Mouse (Mus musculus) MEL (cell line): ENCODE data around the gene Sowaha. TPM values are rescaled to one million over a fixed set of nuclear protein-coding genes. Genes with fewer than 3 reads are reported as not detected.

Experiments
- DNase-seq: peaks from one replicate; pipeline ENCODE4 v3.0.0; 2011; ENCODE audit warnings: low read depth, low spot score
- H3K27ac ChIP-seq: 2 replicates; pipeline ENCODE4 v1.5.1; 2012; ENCODE audit warnings: low read depth, mild to moderate bottlenecking, control low read depth, low read length, moderate library complexity; ENCODE audit not compliant: control insufficient read depth
- H3K27me3 ChIP-seq, 2 experiments: fragments of 150-350 bp in 1 of 2; sonication (generic) in 1 of 2; 2 replicates each; pipeline ENCODE4 v1.6.1; 2012; ENCODE audit warnings: low read length in 2 of 2, mild to moderate bottlenecking in 2 of 2, improper control_type of control experiment in 1 of 2, moderate library complexity in 1 of 2; ENCODE audit not compliant: insufficient read depth in 2 of 2, control insufficient read depth in 1 of 2
- H3K36me3 ChIP-seq, 2 experiments: 2 replicates each; pipeline ENCODE4 v1.6.1; 2012 to 2014; ENCODE audit warnings: low read length in 2 of 2, improper control_type of control experiment in 1 of 2, inconsistent platforms in 1 of 2, mild to moderate bottlenecking in 1 of 2; ENCODE audit not compliant: insufficient read depth in 2 of 2, control insufficient read depth in 1 of 2
- H3K4me1 ChIP-seq, 2 experiments: fragments of 150-350 bp in 1 of 2; sonication (generic) in 1 of 2; 2 replicates each; pipeline ENCODE4 v1.6.1; 2012; ENCODE audit warnings: low read length in 2 of 2, improper control_type of control experiment in 1 of 2, mild to moderate bottlenecking in 1 of 2; ENCODE audit not compliant: insufficient read depth in 2 of 2, control insufficient read depth in 1 of 2
- H3K4me3 ChIP-seq, 2 experiments: fragments of 150-350 bp in 1 of 2; sonication (generic) in 1 of 2; 2 replicates each; pipeline ENCODE4 v1.5.1; 2012; ENCODE audit warnings: low read depth in 2 of 2, low read length in 2 of 2, mild to moderate bottlenecking in 2 of 2, moderate library complexity in 2 of 2, control low read depth in 1 of 2, improper control_type of control experiment in 1 of 2; ENCODE audit not compliant: control insufficient read depth in 1 of 2, insufficient read depth in 1 of 2
- H3K79me2 ChIP-seq: 2 replicates; pipeline ENCODE4 v1.6.1; 2012; ENCODE audit warnings: mild to moderate bottlenecking, low read length, moderate library complexity; ENCODE audit not compliant: control insufficient read depth, poor library complexity, insufficient read depth
- H3K9ac ChIP-seq: 2 replicates; pipeline ENCODE4 v1.6.1; 2012; ENCODE audit warnings: low read depth, mild to moderate bottlenecking, control low read depth, low read length, moderate library complexity; ENCODE audit not compliant: control insufficient read depth, poor library complexity, severe bottlenecking
- H3K9me3 ChIP-seq: fragments of 150-350 bp; sonication (generic); replicated peaks from 2 replicates; pipeline ENCODE4 v1.6.1; 2012; ENCODE audit warnings: mild to moderate bottlenecking, low read length, improper control_type of control experiment, moderate library complexity; ENCODE audit not compliant: insufficient read depth
- BHLHE40 ChIP-seq: IDR thresholded peaks from 2 replicates; pipeline ENCODE4 v1.6.1; 2012; ENCODE audit warnings: low read depth, mild to moderate bottlenecking, inconsistent platforms, low read length, improper control_type of control experiment, borderline replicate concordance
- CHD1 ChIP-seq: IDR thresholded peaks from 2 replicates; pipeline ENCODE4 v1.6.1; 2012; ENCODE audit warnings: low read depth, mild to moderate bottlenecking, inconsistent platforms, low read length, improper control_type of control experiment
- CTCF ChIP-seq, 3 experiments: IDR thresholded peaks in 2 of 3; conservative IDR thresholded peaks in 1 of 3; 2 replicates each; pipeline ENCODE4 v1.5.1; 2011 to 2012; ENCODE audit warnings: low read length in 3 of 3, low read depth in 2 of 3, mild to moderate bottlenecking in 2 of 3, improper control_type of control experiment in 1 of 3, inconsistent platforms in 1 of 3, mixed read lengths in 1 of 3, moderate library complexity in 1 of 3; ENCODE audit not compliant: control insufficient read depth in 1 of 3, insufficient read depth in 1 of 3, poor library complexity in 1 of 3, severe bottlenecking in 1 of 3
- E2F4 ChIP-seq: IDR thresholded peaks from 2 replicates; pipeline ENCODE4 v1.6.1; 2011; ENCODE audit warnings: low read depth, low read length, improper control_type of control experiment, borderline replicate concordance
- ELF1 ChIP-seq: IDR thresholded peaks from 2 replicates; pipeline ENCODE4 v1.6.1; 2014; ENCODE audit warnings: low read depth, mild to moderate bottlenecking, inconsistent platforms, low read length, improper control_type of control experiment, moderate library complexity
- EP300 ChIP-seq, 2 experiments: IDR thresholded peaks; 2 replicates each; pipeline ENCODE4 v1.6.1; 2011; ENCODE audit warnings: improper control_type of control experiment in 2 of 2, low read length in 2 of 2, low read depth in 1 of 2, mild to moderate bottlenecking in 1 of 2
- ETS1 ChIP-seq: IDR thresholded peaks from 2 replicates; pipeline ENCODE4 v1.6.1; 2012; ENCODE audit warnings: low read depth, mild to moderate bottlenecking, inconsistent platforms, low read length, improper control_type of control experiment, moderate library complexity
- GABPA ChIP-seq: IDR thresholded peaks from 2 replicates; pipeline ENCODE4 v1.6.1; 2012; ENCODE audit warnings: low read depth, mild to moderate bottlenecking, inconsistent platforms, low read length, improper control_type of control experiment, moderate library complexity
- GATA1 ChIP-seq: IDR thresholded peaks from 2 replicates; pipeline ENCODE4 v1.6.1; 2011; ENCODE audit warnings: low read depth, low read length, improper control_type of control experiment
- HCFC1 ChIP-seq: IDR thresholded peaks from 2 replicates; pipeline ENCODE4 v1.6.1; 2012; ENCODE audit warnings: low read depth, mild to moderate bottlenecking, inconsistent platforms, low read length, improper control_type of control experiment, moderate library complexity
- JUND ChIP-seq: IDR thresholded peaks from 2 replicates; pipeline ENCODE4 v1.6.1; 2011; ENCODE audit warnings: low read depth, mild to moderate bottlenecking, improper control_type of control experiment, low read length
- MAFK ChIP-seq: IDR thresholded peaks from 2 replicates; pipeline ENCODE4 v1.6.1; 2011; ENCODE audit warnings: low read depth, mild to moderate bottlenecking, low read length, improper control_type of control experiment, borderline replicate concordance
- MAX ChIP-seq: IDR thresholded peaks from 2 replicates; pipeline ENCODE4 v1.6.1; 2011; ENCODE audit warnings: low read length, improper control_type of control experiment
- MAZ ChIP-seq: IDR thresholded peaks from 2 replicates; pipeline ENCODE4 v1.6.1; 2012; ENCODE audit warnings: low read depth, mild to moderate bottlenecking, inconsistent platforms, low read length, improper control_type of control experiment
- MEF2A ChIP-seq: IDR thresholded peaks from 2 replicates; pipeline ENCODE4 v1.6.1; 2014; ENCODE audit warnings: low read depth, mild to moderate bottlenecking, inconsistent platforms, low read length, improper control_type of control experiment; ENCODE audit not compliant: poor library complexity, insufficient replicate concordance, severe bottlenecking; ENCODE audit errors: extremely low read depth
- MXI1 ChIP-seq: IDR thresholded peaks from 2 replicates; pipeline ENCODE4 v1.6.1; 2011; ENCODE audit warnings: mild to moderate bottlenecking, low read depth, low read length, improper control_type of control experiment
- MYB ChIP-seq: IDR thresholded peaks from 2 replicates; pipeline ENCODE4 v1.6.1; 2011; ENCODE audit warnings: mild to moderate bottlenecking, low read depth, low read length, improper control_type of control experiment
- NRF1 ChIP-seq: IDR thresholded peaks from 2 replicates; pipeline ENCODE4 v1.6.1; 2014; ENCODE audit warnings: low read depth, mild to moderate bottlenecking, inconsistent platforms, low read length, improper control_type of control experiment, moderate library complexity; ENCODE audit not compliant: poor library complexity, insufficient read depth, severe bottlenecking
- POLR2A ChIP-seq, 2 experiments: IDR thresholded peaks; 2 replicates each; pipeline ENCODE4 v1.6.1; 2011 to 2012; ENCODE audit warnings: low read length in 2 of 2, mild to moderate bottlenecking in 2 of 2, control low read depth in 1 of 2, improper control_type of control experiment in 1 of 2, low read depth in 1 of 2, moderate library complexity in 1 of 2; ENCODE audit not compliant: control insufficient read depth in 1 of 2, insufficient read depth in 1 of 2, poor library complexity in 1 of 2
- POLR2AphosphoS2 ChIP-seq: IDR thresholded peaks from 2 replicates; pipeline ENCODE4 v1.6.1; 2011; ENCODE audit warnings: low read length, improper control_type of control experiment
- POLR2AphosphoS5 ChIP-seq: IDR thresholded peaks from 2 replicates; pipeline ENCODE4 v1.6.1; 2012; ENCODE audit warnings: low read depth, borderline replicate concordance, mild to moderate bottlenecking, inconsistent platforms, low read length, moderate library complexity, mixed read lengths
- RAD21 ChIP-seq: IDR thresholded peaks from 2 replicates; pipeline ENCODE4 v1.6.1; 2011; ENCODE audit warnings: mild to moderate bottlenecking, low read depth, low read length, improper control_type of control experiment
- RCOR1 ChIP-seq: IDR thresholded peaks from 2 replicates; pipeline ENCODE4 v1.6.1; 2012; ENCODE audit warnings: low read depth, mild to moderate bottlenecking, inconsistent platforms, low read length, improper control_type of control experiment
- SIN3A ChIP-seq: IDR thresholded peaks from 2 replicates; pipeline ENCODE4 v1.6.1; 2012; ENCODE audit warnings: low read length, improper control_type of control experiment, inconsistent platforms
- SMC3 ChIP-seq: IDR thresholded peaks from 2 replicates; pipeline ENCODE4 v1.6.1; 2011; ENCODE audit warnings: low read depth, low read length, improper control_type of control experiment
- TAL1 ChIP-seq: IDR thresholded peaks from 2 replicates; pipeline ENCODE4 v1.6.1; 2012; ENCODE audit warnings: mild to moderate bottlenecking, inconsistent platforms, low read length, moderate library complexity, mixed read lengths
- TBP ChIP-seq: IDR thresholded peaks from 2 replicates; pipeline ENCODE4 v1.8.0; 2011; ENCODE audit warnings: low read depth, low read length, improper control_type of control experiment
- TCF12 ChIP-seq: IDR thresholded peaks from 2 replicates; pipeline ENCODE4 v1.6.1; 2014; ENCODE audit warnings: low read depth, mild to moderate bottlenecking, inconsistent platforms, low read length, improper control_type of control experiment, moderate library complexity
- UBTF ChIP-seq: IDR thresholded peaks from 2 replicates; pipeline ENCODE4 v1.6.1; 2012; ENCODE audit warnings: low read depth, mild to moderate bottlenecking, inconsistent platforms, low read length, improper control_type of control experiment, moderate library complexity, borderline replicate concordance; ENCODE audit not compliant: insufficient read depth
- USF1 ChIP-seq: IDR thresholded peaks from 2 replicates; pipeline ENCODE4 v1.6.1; 2014; ENCODE audit warnings: low read depth, mild to moderate bottlenecking, inconsistent platforms, low read length, improper control_type of control experiment, moderate library complexity
- USF2 ChIP-seq, 2 experiments: IDR thresholded peaks; 2 replicates each; pipeline ENCODE4 v1.6.1; 2011 to 2012; ENCODE audit warnings: improper control_type of control experiment in 2 of 2, low read length in 2 of 2, borderline replicate concordance in 1 of 2, inconsistent platforms in 1 of 2, low read depth in 1 of 2, mild to moderate bottlenecking in 1 of 2; ENCODE audit not compliant: insufficient read depth in 1 of 2
- ZC3H11A ChIP-seq: IDR thresholded peaks from 2 replicates; pipeline ENCODE4 v1.6.1; 2012; ENCODE audit warnings: low read depth, mild to moderate bottlenecking, inconsistent platforms, low read length, improper control_type of control experiment
- ZKSCAN1 ChIP-seq: IDR thresholded peaks from 2 replicates; pipeline ENCODE4 v1.6.1; 2012; ENCODE audit warnings: low read depth, mild to moderate bottlenecking, inconsistent platforms, low read length, improper control_type of control experiment, moderate library complexity
- ZMIZ1 ChIP-seq: IDR thresholded peaks from 2 replicates; pipeline ENCODE4 v1.6.1; 2012; ENCODE audit warnings: low read depth, mild to moderate bottlenecking, inconsistent platforms, low read length, improper control_type of control experiment, moderate library complexity
- ZNF384 ChIP-seq: IDR thresholded peaks from 2 replicates; pipeline ENCODE4 v1.6.1; 2012; ENCODE audit warnings: low read depth, mild to moderate bottlenecking, inconsistent platforms, low read length, improper control_type of control experiment
- polyA plus RNA-seq, 2 experiments: library from polyadenylated mRNA; stranded (reverse) in 1 of 2; unstranded in 1 of 2; fragments of >175 nt in 1 of 2; fragments of >200 nt in 1 of 2; gene quantifications; 2 replicates each; pipeline versions ENCODE4 v1.2.1 to v1.2.4; 2012; ENCODE audit warnings: low replicate concordance in 2 of 2, low read depth in 1 of 2; ENCODE audit not compliant: insufficient read length in 2 of 2, insufficient read depth in 1 of 2, missing spikeins in 1 of 2
- total RNA-seq: library from RNA; depleted of rRNA; stranded (reverse); fragments of 300-350 nt; gene quantifications from 2 replicates; pipeline ENCODE4 v1.2.3, GENCODE M21; 2012

Gene Sowaha
- total and polyA plus RNA-seq, 3 experiments: not detected

DNA sequence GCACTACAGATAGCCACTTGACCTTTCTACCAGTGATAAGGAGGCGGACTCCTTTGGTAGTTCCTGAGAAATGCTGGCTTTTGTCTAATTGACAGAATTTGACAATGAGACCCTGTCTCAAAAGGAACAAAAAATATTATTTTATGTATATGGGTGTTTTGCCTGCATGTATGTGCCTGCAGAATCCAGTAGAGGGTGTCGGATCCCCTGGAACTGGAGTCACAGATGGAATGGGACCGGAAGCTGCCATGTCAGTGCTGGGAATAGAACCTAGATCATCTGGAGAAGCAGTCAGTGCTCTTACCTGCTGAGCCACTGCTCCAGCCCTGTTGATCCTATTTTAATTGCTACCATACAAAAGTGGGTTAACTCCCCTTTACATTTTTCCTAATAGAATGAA lies 7.4 kb downstream of the Sowaha start:
- no peak for TF ChIP-seq POLR2AphosphoS2
- no peak for TF ChIP-seq GABPA
- no peak for TF ChIP-seq HCFC1
- TF ChIP-seq ETS1: no peak
- no peak for TF ChIP-seq TBP
- no peak for TF ChIP-seq MXI1
- no peak for TF ChIP-seq EP300 (IDR thresholded peaks at IDR 0.05; ENCODE audit: low read depth in 1 of 2, low read length in 2 of 2)
- TF ChIP-seq BHLHE40: no peak
- TF ChIP-seq RAD21: peak; percentile 63
- no peak for TF ChIP-seq TAL1
- no peak for TF ChIP-seq MAFK
- peak; percentile 42 to 65 (median 52) for TF ChIP-seq CTCF (IDR thresholded peaks at IDR 0.05 in 2 of 3, conservative IDR thresholded peaks at IDR 0.05 in 1 of 3; ENCODE audit: control insufficient read depth in 1 of 3, insufficient read depth in 1 of 3, low read depth in 2 of 3, low read length in 3 of 3, poor library complexity in 1 of 3, severe bottlenecking in 1 of 3)
- TF ChIP-seq MAZ: no peak
- TF ChIP-seq UBTF: no peak
- TF ChIP-seq ZC3H11A: peak; percentile 71
- TF ChIP-seq SIN3A: no peak
- no peak for TF ChIP-seq TCF12
- no peak for TF ChIP-seq MYB
- TF ChIP-seq POLR2A (IDR thresholded peaks at IDR 0.05; ENCODE audit: control insufficient read depth in 1 of 2, insufficient read depth in 1 of 2, low read depth in 1 of 2, low read length in 2 of 2, poor library complexity in 1 of 2): no peak
- TF ChIP-seq ZMIZ1: no peak
- TF ChIP-seq RCOR1: no peak
- TF ChIP-seq JUND: no peak
- TF ChIP-seq USF1: no peak
- TF ChIP-seq ZKSCAN1: no peak
- no peak for TF ChIP-seq NRF1
- TF ChIP-seq ELF1: no peak
- TF ChIP-seq MAX: no peak
- no peak for TF ChIP-seq USF2 (IDR thresholded peaks at IDR 0.05; ENCODE audit: borderline replicate concordance in 1 of 2, insufficient read depth in 1 of 2, low read depth in 1 of 2, low read length in 2 of 2)
- TF ChIP-seq CHD1: no peak
- no peak for TF ChIP-seq GATA1
- no peak for TF ChIP-seq E2F4
- TF ChIP-seq ZNF384: no peak
- no peak for TF ChIP-seq POLR2AphosphoS5
- TF ChIP-seq SMC3: peak; percentile 66
- no peak for TF ChIP-seq MEF2A
- TF ChIP-seq, all 39 proteins: peak for 4
- peak; percentile 48 for DNase-seq
- Histone ChIP-seq H3K9me3 (no peaks in the 10 kb centered on the region), H3K4me3 (no peak overlapping the region), H3K4me1 (peaks cover 2 to 11% of the 10 kb centered on the region in 2 experiments; a peak in 3 of 4 replicates), H3K36me3 (peaks cover 0 to 8% of the 10 kb centered on the region in 2 experiments; a peak in 1 of 4 replicates), H3K27me3 (peaks cover 4 to 5% of the 10 kb centered on the region in 2 experiments), H3K79me2 (no peaks in the 10 kb centered on the region), H3K9ac (no peak overlapping the region), H3K27ac (no peak overlapping the region)
